Mouse (Mus musculus): Measurements from ENCODE around the gene Hace1. TPM values are rescaled to one million over a fixed set of nuclear protein-coding genes. Genes with fewer than 3 reads are reported as not detected.

The Hace1 gene
- polyA plus RNA-seq, 1 experiment from 2014 or later = 16.3 TPM

- H3K4me1 ChIP-seq = no peaks in the 10 kb centered on the region
- no peaks in the 10 kb centered on the region for H3K9me3 ChIP-seq (replicated peaks)
- peaks cover 6% of the 10 kb centered on the region; the same call in 1 of the 2 replicates for H3K36me3 ChIP-seq
- no peak overlapping the region for H3K4me2 ChIP-seq (replicated peaks)
- ATAC-seq (ENCODE audit: insufficient number of reproducible peaks, low FRiP score, low TSS enrichment, low read depth) = no peak
- 74% methylated on average over 3 of the region's 3 CpGs for WGBS
- H3K4me3 ChIP-seq (replicated peaks) = no peak overlapping the region
- H3K27me3 ChIP-seq = no peaks in the 10 kb centered on the region
- no peak overlapping the region for H3K27ac ChIP-seq (replicated peaks)
- H3K9ac ChIP-seq = no peak overlapping the region
These were observed 41.4 kb downstream of the Hace1 start for GRCm38 (mm10) chr10:45619039-45619438.

DNA sequence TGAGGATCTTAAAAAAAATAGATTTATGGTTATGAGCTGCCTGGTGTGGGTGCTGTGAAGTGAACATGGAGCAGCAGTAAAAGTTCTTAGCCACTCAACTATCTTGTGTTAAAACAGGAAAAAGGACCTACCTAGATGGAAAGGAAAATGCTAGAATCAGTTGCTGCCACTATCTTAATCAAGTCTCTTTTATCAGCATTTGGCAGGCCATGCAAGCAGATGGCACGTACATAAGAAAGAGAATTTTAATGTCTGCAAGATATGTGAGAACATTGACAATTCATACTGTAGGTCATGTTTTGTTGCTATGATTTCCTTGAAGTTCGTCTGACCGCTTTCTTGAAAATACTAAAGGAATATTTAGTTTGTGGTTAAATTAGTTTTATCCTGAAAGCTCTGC lies 54.4 kb downstream of the Hace1 start:
- H3K4me3 ChIP-seq (replicated peaks) = no peak overlapping the region
- H3K9ac ChIP-seq = no peak overlapping the region
- H3K27ac ChIP-seq (replicated peaks) = no peak overlapping the region
- H3K9me3 ChIP-seq (replicated peaks) = no peaks in the 10 kb centered on the region
- 74% methylated on average over 3 of the region's 3 CpGs for WGBS
- no peak for ATAC-seq (ENCODE audit: insufficient number of reproducible peaks, low FRiP score, low TSS enrichment, low read depth)
- no peak overlapping the region for H3K4me2 ChIP-seq (replicated peaks)
- no peaks in the 10 kb centered on the region for H3K27me3 ChIP-seq
- no peaks in the 10 kb centered on the region for H3K4me1 ChIP-seq
- H3K36me3 ChIP-seq = no peaks in the 10 kb centered on the region

DNA sequence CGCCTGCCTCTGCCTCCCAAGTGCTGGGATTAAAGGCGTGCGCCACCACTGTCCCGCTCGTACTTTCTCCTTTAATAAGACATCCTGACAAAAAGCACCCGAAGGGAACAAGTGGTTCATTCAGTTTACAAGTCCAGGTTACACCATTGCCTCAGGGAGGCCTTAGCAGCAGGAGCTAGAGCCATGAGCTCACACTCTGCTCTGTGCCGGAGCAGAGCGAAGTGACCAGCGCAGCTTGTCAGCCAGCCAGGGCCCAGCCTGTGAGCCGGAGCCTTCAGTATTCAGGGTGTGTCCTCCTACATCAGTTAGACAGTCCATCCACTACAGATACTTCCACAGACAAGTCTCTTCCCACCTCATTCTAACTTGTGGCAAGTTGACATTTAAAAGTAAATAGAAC lies 55.0 kb downstream of the Hace1 start:
- no peaks in the 10 kb centered on the region for H3K36me3 ChIP-seq
- H3K27ac ChIP-seq (replicated peaks) = no peak overlapping the region
- no peak overlapping the region for H3K4me3 ChIP-seq (replicated peaks)
- no peak for ATAC-seq (ENCODE audit: insufficient number of reproducible peaks, low FRiP score, low TSS enrichment, low read depth)
- H3K4me2 ChIP-seq (replicated peaks) = no peak overlapping the region
- no peaks in the 10 kb centered on the region for H3K27me3 ChIP-seq
- no peaks in the 10 kb centered on the region for H3K4me1 ChIP-seq
- H3K9me3 ChIP-seq (replicated peaks) = no peaks in the 10 kb centered on the region
- 85% methylated on average over 10 of the region's 10 CpGs for WGBS
- H3K9ac ChIP-seq = no peak overlapping the region

GRCm38 (mm10) chr10:45635201-45635600 lies 57.6 kb downstream of the Hace1 start:
- no peak overlapping the region for H3K27ac ChIP-seq (replicated peaks)
- no peaks in the 10 kb centered on the region for H3K4me1 ChIP-seq
- H3K9me3 ChIP-seq (replicated peaks) = no peaks in the 10 kb centered on the region
- no peaks in the 10 kb centered on the region for H3K27me3 ChIP-seq
- H3K4me2 ChIP-seq (replicated peaks) = no peak overlapping the region
- ATAC-seq (ENCODE audit: insufficient number of reproducible peaks, low FRiP score, low TSS enrichment, low read depth) = no peak
- no peak overlapping the region for H3K9ac ChIP-seq
- no peaks in the 10 kb centered on the region for H3K36me3 ChIP-seq
- no peak overlapping the region for H3K4me3 ChIP-seq (replicated peaks)
- WGBS = 81% methylated on average over 3 of the region's 3 CpGs

GRCm38 (mm10) chr10:45639762-45640161 lies 62.1 kb downstream of the Hace1 start:
- no peaks in the 10 kb centered on the region for H3K9me3 ChIP-seq (replicated peaks)
- peaks cover 6% of the 10 kb centered on the region; the same call in 1 of the 2 replicates for H3K36me3 ChIP-seq
- H3K9ac ChIP-seq = no peak overlapping the region
- no peaks in the 10 kb centered on the region for H3K27me3 ChIP-seq
- no peak overlapping the region for H3K27ac ChIP-seq (replicated peaks)
- H3K4me2 ChIP-seq (replicated peaks) = no peak overlapping the region
- ATAC-seq (ENCODE audit: insufficient number of reproducible peaks, low FRiP score, low TSS enrichment, low read depth) = no peak
- no peaks in the 10 kb centered on the region for H3K4me1 ChIP-seq
- no peak overlapping the region for H3K4me3 ChIP-seq (replicated peaks)

- no peak for ATAC-seq (ENCODE audit: insufficient number of reproducible peaks, low FRiP score, low TSS enrichment, low read depth)
- WGBS = 97% methylated on average over 2 of the region's 2 CpGs
- Histone ChIP-seq H3K27me3 (no peaks in the 10 kb centered on the region), H3K9me3 (replicated peaks) (no peaks in the 10 kb centered on the region), H3K4me1 (no peaks in the 10 kb centered on the region), H3K36me3 (peaks cover 8% of the 10 kb centered on the region; the same call in 1 of the 2 replicates), H3K27ac (replicated peaks) (no peak overlapping the region), H3K4me2 (replicated peaks) (no peak overlapping the region), H3K9ac (no peak overlapping the region), H3K4me3 (replicated peaks) (no peak overlapping the region)
These were observed 76.4 kb downstream of the Hace1 start for GRCm38 (mm10) chr10:45654026-45654425.

GRCm38 (mm10) chr10:45662015-45662414 lies 84.4 kb downstream of the Hace1 start:
- H3K36me3 ChIP-seq = no peaks in the 10 kb centered on the region
- no peak overlapping the region for H3K27ac ChIP-seq (replicated peaks)
- no peaks in the 10 kb centered on the region for H3K9me3 ChIP-seq (replicated peaks)
- no peak for ATAC-seq (ENCODE audit: insufficient number of reproducible peaks, low FRiP score, low TSS enrichment, low read depth)
- H3K4me1 ChIP-seq = no peaks in the 10 kb centered on the region
- H3K27me3 ChIP-seq = no peaks in the 10 kb centered on the region
- H3K4me3 ChIP-seq (replicated peaks) = no peak overlapping the region
- no peak overlapping the region for H3K4me2 ChIP-seq (replicated peaks)
- no peak overlapping the region for H3K9ac ChIP-seq
- WGBS = 86% methylated on average over 9 of the region's 9 CpGs

DNA sequence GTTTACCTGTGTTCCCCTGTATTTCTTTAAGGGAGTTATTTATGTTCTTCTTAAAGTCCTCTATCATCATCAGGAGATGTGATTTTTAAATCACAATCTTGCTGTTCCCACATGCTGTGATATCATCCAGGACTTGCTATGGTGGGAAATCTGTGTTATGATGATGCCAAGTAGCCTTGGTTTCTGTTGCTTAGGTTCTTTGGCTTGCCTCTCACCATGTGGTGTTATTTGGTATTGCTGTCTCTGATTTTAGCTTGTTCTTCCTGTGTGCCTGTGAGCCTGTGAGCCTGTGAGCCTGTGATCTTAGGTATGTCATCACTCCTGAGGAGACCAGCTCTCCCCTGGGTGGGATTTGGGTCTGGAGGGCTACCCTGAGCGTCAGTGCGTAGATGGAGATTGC lies 90.6 kb downstream of the Hace1 start:
- Histone ChIP-seq H3K9ac (no peak overlapping the region), H3K4me2 (replicated peaks) (no peak overlapping the region), H3K4me1 (no peaks in the 10 kb centered on the region), H3K27me3 (no peaks in the 10 kb centered on the region), H3K36me3 (no peaks in the 10 kb centered on the region), H3K9me3 (replicated peaks) (no peaks in the 10 kb centered on the region), H3K27ac (replicated peaks) (no peak overlapping the region), H3K4me3 (replicated peaks) (no peak overlapping the region)
- 89% methylated on average over 2 of the region's 2 CpGs for WGBS
- ATAC-seq (ENCODE audit: insufficient number of reproducible peaks, low FRiP score, low TSS enrichment, low read depth) = no peak

DNA sequence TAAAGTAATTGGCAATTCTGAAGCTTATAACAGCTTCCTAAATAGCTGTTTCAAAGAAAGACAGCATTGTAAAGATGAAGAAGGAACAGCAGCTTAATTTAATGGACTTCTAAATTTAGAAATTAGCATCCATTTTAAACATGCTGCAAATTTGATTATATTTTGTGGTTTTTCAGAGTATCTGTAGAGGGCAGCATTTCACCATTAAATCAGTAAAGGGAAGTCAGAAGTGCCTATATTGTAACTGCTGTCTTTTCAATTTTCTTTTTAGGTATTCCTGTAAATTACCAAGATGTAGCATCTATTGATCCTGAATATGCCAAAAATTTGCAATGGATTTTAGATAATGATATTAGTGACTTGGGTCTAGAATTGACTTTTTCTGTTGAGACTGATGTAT lies 99.2 kb downstream of the Hace1 start:
- Histone ChIP-seq H3K27me3 (no peaks in the 10 kb centered on the region), H3K27ac (replicated peaks) (no peak overlapping the region), H3K4me2 (replicated peaks) (no peak overlapping the region), H3K4me1 (no peaks in the 10 kb centered on the region), H3K36me3 (peaks cover 4% of the 10 kb centered on the region; the same call in 1 of the 2 replicates), H3K4me3 (replicated peaks) (no peak overlapping the region), H3K9ac (no peak overlapping the region), H3K9me3 (replicated peaks) (no peaks in the 10 kb centered on the region)
- ATAC-seq (ENCODE audit: insufficient number of reproducible peaks, low FRiP score, low TSS enrichment, low read depth) = no peak

DNA sequence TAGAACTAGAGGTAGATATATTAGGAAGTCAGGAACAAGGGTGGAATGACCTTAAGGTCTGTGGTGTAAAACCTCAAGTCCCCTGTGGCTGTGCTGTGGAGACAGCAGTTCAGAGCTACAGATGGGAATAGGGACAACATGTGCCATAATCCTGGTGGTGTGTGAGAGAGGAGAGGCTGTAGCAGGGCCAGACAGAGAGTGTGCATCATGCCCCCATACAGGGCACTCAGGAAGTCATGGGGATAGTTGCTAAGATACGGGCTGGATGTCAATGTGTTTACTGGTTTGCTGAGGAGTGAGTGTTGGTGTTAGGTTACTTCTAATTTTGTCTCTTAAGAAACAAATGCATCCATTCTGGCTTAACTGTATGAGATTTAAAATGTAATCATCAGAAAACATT lies 108.6 kb downstream of the Hace1 start:
- H3K27ac ChIP-seq (replicated peaks) = no peak overlapping the region
- H3K9ac ChIP-seq = no peak overlapping the region
- H3K9me3 ChIP-seq (replicated peaks) = no peaks in the 10 kb centered on the region
- peaks cover 2% of the 10 kb centered on the region; the same call in 1 of the 2 replicates for H3K36me3 ChIP-seq
- WGBS = 86% methylated on average over 1 of the region's 1 CpGs
- H3K27me3 ChIP-seq = no peaks in the 10 kb centered on the region
- H3K4me2 ChIP-seq (replicated peaks) = no peak overlapping the region
- no peaks in the 10 kb centered on the region for H3K4me1 ChIP-seq
- H3K4me3 ChIP-seq (replicated peaks) = no peak overlapping the region
- no peak for ATAC-seq (ENCODE audit: insufficient number of reproducible peaks, low FRiP score, low TSS enrichment, low read depth)

- Histone ChIP-seq H3K36me3 (no peaks in the 10 kb centered on the region), H3K4me2 (replicated peaks) (no peak overlapping the region), H3K27ac (replicated peaks) (no peak overlapping the region), H3K4me3 (replicated peaks) (no peak overlapping the region), H3K9me3 (replicated peaks) (no peaks in the 10 kb centered on the region), H3K27me3 (no peaks in the 10 kb centered on the region), H3K9ac (no peak overlapping the region), H3K4me1 (no peaks in the 10 kb centered on the region)
- ATAC-seq (ENCODE audit: insufficient number of reproducible peaks, low FRiP score, low TSS enrichment, low read depth) = no peak
These were observed 117.3 kb downstream of the Hace1 start for GRCm38 (mm10) chr10:45694931-45695330.

DNA sequence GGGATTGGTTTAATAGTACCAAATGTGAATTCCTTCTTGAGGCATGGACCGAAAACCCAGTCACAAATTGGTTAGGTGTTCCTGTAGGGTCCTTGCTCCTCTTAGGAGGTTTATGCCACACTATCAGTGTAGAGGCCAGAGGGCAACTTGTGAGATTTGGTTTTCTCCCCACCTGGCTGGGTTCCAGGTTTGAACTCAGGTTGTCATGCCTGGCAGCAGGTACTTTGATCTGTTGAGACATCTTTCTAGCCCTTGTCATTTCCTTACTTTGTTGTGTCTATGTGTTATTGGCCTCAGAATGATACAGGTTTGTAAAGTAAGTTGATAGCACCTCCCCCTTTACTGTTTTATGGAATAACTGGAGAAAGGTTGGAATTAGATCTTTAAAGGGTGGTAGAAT lies 117.9 kb downstream of the Hace1 start:
- Histone ChIP-seq H3K27me3 (no peaks in the 10 kb centered on the region), H3K4me1 (no peaks in the 10 kb centered on the region), H3K9ac (no peak overlapping the region), H3K4me3 (replicated peaks) (no peak overlapping the region), H3K36me3 (no peaks in the 10 kb centered on the region), H3K4me2 (replicated peaks) (no peak overlapping the region), H3K9me3 (replicated peaks) (no peaks in the 10 kb centered on the region), H3K27ac (replicated peaks) (no peak overlapping the region)
- WGBS = 96% methylated on average over 1 of the region's 1 CpGs
- no peak for ATAC-seq (ENCODE audit: insufficient number of reproducible peaks, low FRiP score, low TSS enrichment, low read depth)

Measured in embryonic facial prominence, embryonic 15.5 days (tissue).